Mouse (Mus musculus) cerebellum, adult 2 months (tissue): Measurements from ENCODE around the gene Rmnd1. TPM values are rescaled to one million over a fixed set of nuclear protein-coding genes. Genes with fewer than 3 reads are reported as not detected.

Source experiments
- DNase-seq, 2 experiments: peaks; one replicate each; pipeline ENCODE4 v3.0.0; 2021
- H3K27ac ChIP-seq: fragments of 200-500 bp; 2 replicates; pipeline ENCODE4 v1.5.1; 2012; ENCODE audit warnings: low read length, control low read depth, inconsistent platforms; ENCODE audit not compliant: insufficient read depth
- H3K27me3 ChIP-seq: fragments of 200-500 bp; 2 replicates; pipeline ENCODE4 v1.6.1; 2012; ENCODE audit warnings: inconsistent platforms, mild to moderate bottlenecking, low read length, moderate library complexity; ENCODE audit not compliant: control insufficient read depth, insufficient read depth
- H3K4me1 ChIP-seq: fragments of 200-500 bp; 2 replicates; pipeline ENCODE4 v1.6.1; 2011; ENCODE audit warnings: low read length; ENCODE audit not compliant: control insufficient read depth, insufficient read depth
- H3K4me3 ChIP-seq: fragments of 200-500 bp; replicated peaks from 2 replicates; pipeline ENCODE3; 2011; ENCODE audit warnings: mild to moderate bottlenecking, low read depth, low read length, control low read depth; ENCODE audit not compliant: insufficient read depth
- CTCF ChIP-seq: fragments of 200-500 bp; IDR thresholded peaks from 2 replicates; pipeline ENCODE4 v1.5.1; 2011; ENCODE audit warnings: low read depth, mild to moderate bottlenecking, control low read depth, low read length, moderate library complexity, borderline replicate concordance; ENCODE audit not compliant: insufficient read depth
- POLR2A ChIP-seq: fragments of 200-500 bp; IDR thresholded peaks from 2 replicates; pipeline ENCODE4 v1.6.1; 2011; ENCODE audit warnings: low read length, control low read depth, borderline replicate concordance; ENCODE audit not compliant: insufficient read depth
- WGBS: fragments of 180-500 bp; shearing (Covaris S2); methylation state at CpG from one replicate; pipeline ENCODE4 v1.1.7; 2018; 5-methylcytosine and 5-hydroxymethylcytosine counted together
- polyA plus RNA-seq: library from polyadenylated mRNA; depleted of rRNA; stranded (reverse); fragments of >200 nt; gene quantifications from 2 replicates; pipeline ENCODE4 v1.2.3, GENCODE M21; 2012

Rmnd1 gene
- polyA plus RNA-seq, 1 experiment, result 92.8 TPM

DNA sequence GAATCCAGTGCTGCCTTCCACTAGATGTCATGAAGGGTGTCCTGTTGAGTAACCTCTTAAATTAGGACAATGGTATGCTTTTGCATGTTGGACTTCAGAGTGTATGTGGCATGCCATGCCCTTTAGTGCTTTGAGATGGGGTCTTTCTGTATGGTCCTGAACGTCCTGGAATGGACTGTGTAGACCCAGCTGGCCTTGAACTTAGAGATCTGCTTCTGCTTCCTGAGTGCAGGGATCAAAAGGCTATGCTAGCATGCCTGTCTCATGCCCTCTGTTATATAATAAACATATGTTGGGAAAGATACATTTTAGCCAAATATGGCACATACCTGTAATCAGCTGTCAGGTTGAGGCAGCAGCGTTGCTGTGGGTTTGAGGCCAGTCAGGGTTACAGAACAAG, 41.6 kb downstream of the Rmnd1 start:
- no peak for DNase-seq
- TF ChIP-seq CTCF, result no peak
- TF ChIP-seq POLR2A, result no peak
- Histone ChIP-seq H3K4me1 (peaks cover 29% of the 10 kb centered on the region; the same call in 1 of the 2 replicates), H3K27me3 (no peaks in the 10 kb centered on the region), H3K27ac (no peak overlapping the region), H3K4me3 (no peak overlapping the region)
- 28% methylated on average over 2 of the region's 2 CpGs for WGBS

DNA sequence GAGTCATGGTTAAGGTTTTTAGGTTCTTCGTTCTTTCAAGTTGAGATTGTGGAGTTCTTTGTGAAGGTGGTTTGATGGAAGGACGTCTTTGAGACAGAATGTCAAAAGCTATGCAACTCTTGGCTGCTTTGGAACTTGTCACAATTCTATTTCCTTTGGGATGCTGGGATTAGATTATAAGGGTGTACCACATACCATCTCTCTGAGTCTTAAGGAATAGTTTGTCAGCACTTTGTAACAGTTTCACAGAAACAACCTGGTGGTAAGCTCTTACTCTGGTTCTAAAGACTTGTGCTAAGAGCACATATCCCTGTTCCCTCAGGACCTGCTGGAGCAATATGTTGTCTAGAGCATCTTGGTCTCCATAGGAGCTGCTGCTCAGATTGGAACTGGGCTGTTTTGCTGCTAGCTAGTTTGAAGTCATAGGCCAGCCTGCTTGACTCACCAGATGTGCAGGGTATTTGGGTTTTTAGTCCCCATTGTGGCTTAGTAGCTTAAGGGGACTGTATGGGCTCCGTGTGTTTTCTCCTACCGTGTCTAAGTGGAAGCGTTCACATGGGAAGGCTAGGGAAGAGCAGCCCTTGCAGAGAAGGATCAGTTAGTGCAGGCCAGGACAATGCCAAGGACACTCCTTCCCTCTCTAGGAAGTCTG, 42.6 kb downstream of the Rmnd1 start:
- peak overlapping the region; percentile 68 for H3K4me3 ChIP-seq
- H3K27me3 ChIP-seq, result no peaks in the 10 kb centered on the region
- H3K27ac ChIP-seq, result no peak overlapping the region
- 12% methylated on average over 5 of the region's 5 CpGs for WGBS
- DNase-seq, result no peak
- no peak for TF ChIP-seq POLR2A
- no peak for TF ChIP-seq CTCF
- H3K4me1 ChIP-seq, result peaks cover 25% of the 10 kb centered on the region; the same call in 1 of the 2 replicates

DNA sequence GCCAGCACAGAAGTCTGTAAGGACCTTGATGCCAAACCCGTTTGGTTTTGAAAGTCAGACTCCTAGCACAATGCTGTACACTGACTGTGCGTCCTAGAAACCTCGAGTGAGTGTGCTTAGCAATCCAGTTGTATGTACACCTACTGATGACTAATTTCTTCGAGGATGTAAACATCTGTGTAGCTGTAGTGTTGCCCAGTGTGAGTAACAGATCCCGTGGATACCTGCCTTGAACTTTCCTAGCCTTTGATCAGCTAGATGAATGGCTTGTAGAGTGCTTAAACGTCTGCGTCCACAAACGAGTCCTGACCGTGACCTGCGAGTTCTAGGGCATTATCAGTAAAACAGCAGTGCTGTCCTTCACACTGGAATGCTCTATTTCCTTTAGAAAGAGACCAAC, 43.2 kb downstream of the Rmnd1 start:
- WGBS, result 8% methylated on average over 10 of the region's 10 CpGs
- Histone ChIP-seq H3K4me3 (peak overlapping the region; percentile 68), H3K27me3 (no peaks in the 10 kb centered on the region), H3K27ac (no peak overlapping the region), H3K4me1 (peaks cover 25% of the 10 kb centered on the region; the same call in 1 of the 2 replicates)
- TF ChIP-seq POLR2A (no peak), CTCF (no peak)
- no peak for DNase-seq

DNA sequence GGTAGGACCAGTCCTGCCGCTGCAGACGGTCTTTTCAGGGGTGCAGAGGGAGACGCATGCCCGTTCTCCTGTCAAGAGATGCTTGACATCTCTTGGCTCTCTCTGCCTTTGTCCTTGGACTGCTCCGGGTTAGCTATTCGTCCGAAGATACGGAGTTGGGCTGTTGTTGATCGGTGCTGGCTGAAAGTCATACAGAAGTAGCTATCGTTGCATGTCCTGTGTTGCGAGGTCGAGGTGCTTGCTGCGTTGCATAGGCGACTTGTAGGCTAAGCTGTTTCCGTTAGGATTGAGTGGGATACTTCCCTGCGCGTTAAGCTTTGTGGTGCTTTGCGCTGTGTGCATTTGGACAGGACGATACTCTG, 43.8 kb downstream of the Rmnd1 start:
- WGBS, result under 1% methylated on average over 19 of the region's 19 CpGs
- peak in 1 of 2 experiments; percentile 30 for DNase-seq
- TF ChIP-seq CTCF (no peak), POLR2A (no peak)

DNA sequence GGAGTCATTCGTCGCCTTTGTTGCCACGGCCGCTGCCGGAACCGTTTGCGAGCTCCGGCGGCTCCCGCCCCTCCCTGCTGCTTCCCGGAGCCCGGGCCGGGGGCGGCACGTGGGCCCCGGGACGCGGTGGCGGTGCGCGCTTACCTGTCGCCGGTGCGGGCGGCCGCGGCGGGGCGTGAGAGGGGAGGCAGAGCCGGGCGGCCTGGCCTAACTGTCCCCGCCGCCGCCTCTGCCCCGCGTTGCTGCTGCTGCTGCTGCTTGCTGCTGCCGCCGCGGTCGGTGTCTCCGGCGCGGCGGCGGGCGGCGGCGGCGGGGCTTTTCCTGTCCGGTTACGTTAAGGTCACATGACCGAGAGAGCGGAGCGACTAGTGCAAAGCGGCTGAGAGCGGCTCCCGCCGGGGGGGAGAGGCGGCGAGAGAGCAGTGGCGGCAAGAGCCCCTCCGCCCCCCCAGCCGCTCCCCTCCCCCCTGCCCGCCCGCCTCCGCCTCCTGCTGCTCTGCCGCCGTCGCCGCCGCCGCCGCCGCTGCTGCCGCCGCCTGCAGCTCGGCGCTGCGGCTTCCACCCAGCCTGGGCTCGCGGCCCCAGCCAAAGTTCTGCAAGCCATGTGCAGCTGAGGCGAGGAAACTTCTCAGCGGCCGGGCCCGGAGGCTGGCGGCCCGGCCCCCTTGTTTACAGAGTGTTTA, 44.3 kb downstream of the Rmnd1 start, which contains the start of gene Zbtb2:
Gene Zbtb2, minus strand, starts transcription at position 408 of the 683 bp plus-strand sequence.
- WGBS, result 1% methylated on average over 72 of the region's 87 CpGs
- Histone ChIP-seq H3K27ac (peak within 1 kb of the TSS; percentile 97), H3K4me1 (peaks cover 21% of the 10 kb centered on the region; the same call in 1 of the 2 replicates), H3K4me3 (peak within 1 kb of the TSS; percentile 68), H3K27me3 (no peaks in the 10 kb centered on the region)
- TF ChIP-seq CTCF (no peak), POLR2A (no peak)
- peak; percentile 72 to 79 for DNase-seq

More for the DNA sequence above, 43.8 kb downstream of the Rmnd1 start:
- peaks cover 25% of the 10 kb centered on the region; the same call in 1 of the 2 replicates for H3K4me1 ChIP-seq
- H3K4me3 ChIP-seq, result peak overlapping the region; percentile 68
- no peak overlapping the region for H3K27ac ChIP-seq
- no peaks in the 10 kb centered on the region for H3K27me3 ChIP-seq

DNA sequence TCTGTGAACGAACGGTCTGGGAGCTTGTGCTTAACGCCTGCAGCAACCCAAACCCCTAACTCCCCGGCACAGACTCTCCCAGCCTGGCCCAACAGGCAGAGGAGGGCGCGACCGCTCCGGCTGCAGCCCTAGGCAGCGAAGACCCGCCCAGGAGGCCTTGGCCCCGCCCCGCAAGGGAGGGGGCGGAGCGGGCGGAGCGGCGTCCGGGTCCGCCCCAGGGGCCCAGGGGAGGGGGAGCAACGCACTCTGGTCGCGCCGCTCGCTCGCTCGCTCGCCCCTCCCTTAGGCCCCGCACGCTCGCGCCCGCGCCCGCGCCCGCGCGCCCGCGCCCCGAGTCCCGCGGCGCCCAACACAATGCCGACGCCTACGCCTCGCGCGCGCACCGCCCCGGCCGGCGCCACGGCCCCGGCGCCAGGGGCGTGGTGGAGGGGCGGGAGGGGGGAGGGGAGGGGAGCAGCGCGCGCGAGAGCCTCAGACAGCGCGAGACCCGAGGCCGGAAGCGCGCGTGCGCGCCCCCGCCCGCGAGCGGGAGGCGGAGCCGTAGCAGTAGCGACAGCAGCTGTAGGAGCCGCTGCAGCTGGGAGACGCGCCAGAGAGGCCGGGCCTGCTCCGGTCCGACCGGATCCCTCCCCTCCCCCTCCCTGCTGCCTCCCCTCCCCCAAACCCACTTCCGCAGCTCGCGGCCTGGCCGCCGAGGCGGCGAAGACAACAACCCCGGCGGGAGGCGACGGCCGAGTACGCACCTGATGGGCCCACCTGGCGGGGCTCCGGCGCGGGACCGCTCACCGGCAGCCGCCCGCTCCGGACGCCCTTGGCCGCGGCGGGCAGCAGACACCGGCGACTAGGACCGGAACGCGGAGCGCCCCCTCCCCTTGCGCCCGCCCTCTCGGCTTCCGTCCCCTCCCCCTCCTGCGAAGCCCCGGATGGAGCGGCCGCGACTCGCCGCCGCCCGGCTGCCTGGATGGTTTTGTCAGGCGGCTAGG, 45.3 kb downstream of the Rmnd1 start:
- WGBS, result under 1% methylated on average over 121 of the region's 133 CpGs
- peak; percentile 93 to 95 for DNase-seq
- Histone ChIP-seq H3K27me3 (no peaks in the 10 kb centered on the region), H3K4me3 (peak overlapping the region; percentile 73), H3K4me1 (peaks cover 21% of the 10 kb centered on the region; the same call in 1 of the 2 replicates), H3K27ac (peak overlapping the region; percentile 97)
- TF ChIP-seq POLR2A (peak; percentile 74; the same call in 1 of the 2 replicates), CTCF (no peak)

DNA sequence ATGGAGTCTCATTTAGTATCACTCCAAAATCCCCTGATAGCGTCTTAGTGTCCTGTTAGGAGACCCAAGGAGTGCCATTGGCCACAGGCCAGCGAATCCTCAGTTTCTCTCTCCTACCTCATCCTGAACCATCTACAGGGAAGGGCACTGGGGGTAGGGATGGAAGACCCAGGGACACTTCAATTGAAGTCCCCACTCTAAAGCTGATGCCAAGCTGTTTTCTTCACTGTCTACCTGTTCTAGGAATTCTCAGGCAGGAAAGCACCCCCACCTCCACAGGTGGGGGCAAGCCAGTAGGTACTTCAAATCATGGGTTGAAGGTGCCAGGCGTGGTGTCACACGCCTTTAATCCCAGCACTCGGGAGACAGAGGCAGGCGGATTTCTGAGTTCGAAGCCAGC, 47.9 kb downstream of the Rmnd1 start:
- Histone ChIP-seq H3K27me3 (no peaks in the 10 kb centered on the region), H3K4me3 (no peak overlapping the region), H3K4me1 (peaks cover under 1% of the 10 kb centered on the region; the same call in 1 of the 2 replicates), H3K27ac (no peak overlapping the region)
- whole genome bisulfite sequencing, result 91% methylated on average over 7 of the region's 7 CpGs
- no peak for TF ChIP-seq CTCF
- no peak for TF ChIP-seq POLR2A
- DNase-seq, result peak in 1 of 2 experiments; percentile 18
